Mouse (Mus musculus) lung, postnatal 0 days (tissue): ENCODE data around the gene Ypel3.

Source experiments
- CTCF ChIP-seq: IDR thresholded peaks from 2 replicates; pipeline ENCODE4 v1.5.1; 2016; ENCODE audit warnings: antibody characterized with exemption, mild to moderate bottlenecking
- EP300 ChIP-seq: IDR thresholded peaks from 2 replicates; pipeline ENCODE4 v1.6.1; 2016; ENCODE audit warnings: antibody characterized with exemption, mild to moderate bottlenecking, control low read depth

- TF ChIP-seq EP300, result no peak
- no peak for TF ChIP-seq CTCF
Measured at GRCm38 (mm10) chr7:126798127-126799049, 21.6 kb downstream of the Ypel3 start.
